Mouse (Mus musculus) cortical plate, adult 2 months (tissue): ENCODE measurements at regions not wholly inside any gene's neighbourhood (a gene's known extent, or its start where the extent isn't known, plus 50 kb on each side); places are given as distances from the start of the nearest gene placed in this dataset.

Source experiments
- CTCF ChIP-seq: fragments of 200-500 bp; IDR thresholded peaks from 2 replicates; pipeline ENCODE4 v1.5.1; 2011; ENCODE audit warnings: mild to moderate bottlenecking, control low read depth, low read length; ENCODE audit not compliant: insufficient read depth; ENCODE audit errors: extremely low read depth
- POLR2A ChIP-seq: fragments of 200-500 bp; IDR thresholded peaks from 2 replicates; pipeline ENCODE4 v1.6.1; 2011; ENCODE audit warnings: mild to moderate bottlenecking, low read length, control low read depth; ENCODE audit not compliant: insufficient read depth; ENCODE audit errors: extremely low read depth

DNA sequence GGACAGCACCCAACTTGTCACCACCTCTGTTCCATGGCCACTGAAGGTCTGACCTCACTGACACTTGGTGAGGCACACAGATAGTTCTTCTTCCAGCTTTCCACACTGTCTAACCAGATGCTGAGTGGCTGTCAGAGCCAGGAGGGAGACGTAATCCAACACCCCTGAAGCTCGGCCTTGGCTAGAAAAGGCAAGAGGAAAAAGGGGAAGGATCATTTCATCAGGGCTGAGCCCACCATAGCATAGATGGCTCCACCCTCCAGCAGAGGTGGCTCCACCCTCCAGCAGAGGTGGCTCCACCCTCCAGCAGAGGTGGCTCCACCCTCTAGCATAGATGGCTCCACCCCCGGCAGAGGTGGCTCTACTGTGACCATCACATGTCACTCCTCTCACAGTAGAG, 56.8 kb upstream of the Maml3 start:
- TF ChIP-seq CTCF (no peak), POLR2A (no peak)
